Mouse (Mus musculus): ENCODE measurements at regions not wholly inside any gene's neighbourhood (a gene's known extent, or its start where the extent isn't known, plus 50 kb on each side); places are given as distances from the start of the nearest gene placed in this dataset.
"Not testable (repeated sequence)": the region's sequence is repeated elsewhere in the genome, so short reads cannot be mapped to it uniquely, and the experiment has no call there.

DNA sequence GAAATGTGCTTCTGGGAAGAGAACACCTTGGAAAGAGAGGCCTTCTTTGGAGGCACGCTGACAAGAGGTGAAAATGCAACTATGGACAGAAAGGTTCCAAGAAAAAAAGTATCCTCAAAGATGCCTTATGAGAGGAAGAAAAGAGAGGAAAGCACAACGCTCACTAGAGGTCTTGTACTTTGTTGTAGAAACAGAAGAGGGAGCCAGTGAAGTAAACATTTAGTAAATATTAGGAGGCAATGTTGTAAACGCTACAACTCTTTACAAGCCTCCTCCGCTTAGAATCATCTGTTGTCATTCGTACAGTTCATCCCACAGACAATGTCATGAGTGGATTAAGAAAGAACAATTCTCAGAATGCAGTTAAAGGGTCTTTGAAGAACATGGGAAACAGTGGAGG is 77.4 kb downstream of the Tfpi2 start:
- DNase-seq (ENCODE audit: low spot score): no peak

DNA sequence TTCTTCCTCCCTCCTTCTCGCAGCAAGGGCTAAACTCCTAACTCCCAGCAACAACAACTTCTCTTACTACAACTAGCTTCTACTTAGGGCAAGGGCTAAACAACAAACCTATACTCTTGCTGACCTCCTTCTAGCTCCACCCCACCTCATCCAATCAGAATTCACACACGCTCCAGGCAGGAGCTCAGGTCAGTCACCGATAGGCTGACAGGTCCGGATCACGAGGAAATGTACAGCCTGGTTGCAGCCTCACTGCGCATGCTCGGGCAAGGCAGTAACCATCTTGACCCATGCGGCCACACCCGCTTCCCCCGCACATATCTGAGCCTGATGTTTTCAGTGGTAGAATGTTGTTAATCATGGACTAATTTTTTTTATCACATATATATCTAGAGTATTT is 84.0 kb downstream of the Tfpi2 start:
- no peak for DNase-seq (ENCODE audit: low spot score)

DNA sequence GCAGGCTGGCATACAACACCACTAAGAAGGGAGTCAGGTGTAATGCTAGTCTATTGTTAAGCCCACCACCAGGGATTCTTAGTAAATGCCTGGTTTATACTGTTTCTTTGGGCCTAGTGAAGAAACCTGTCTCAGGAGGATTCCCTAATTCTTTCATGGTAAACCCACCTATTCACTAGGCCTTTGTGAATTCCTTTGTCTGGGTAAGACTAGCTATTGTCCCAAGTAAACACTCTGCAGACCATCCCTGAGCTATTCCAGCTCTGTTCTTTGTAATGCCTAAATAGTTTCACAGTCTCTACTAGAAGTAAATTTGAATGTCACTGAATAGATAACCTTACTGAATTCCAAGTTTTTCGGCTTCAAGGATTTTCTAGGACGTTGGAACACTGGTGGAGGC is 111.3 kb upstream of the Calcr start:
- DNase-seq (ENCODE audit: low spot score): not testable (repeated sequence)

DNA sequence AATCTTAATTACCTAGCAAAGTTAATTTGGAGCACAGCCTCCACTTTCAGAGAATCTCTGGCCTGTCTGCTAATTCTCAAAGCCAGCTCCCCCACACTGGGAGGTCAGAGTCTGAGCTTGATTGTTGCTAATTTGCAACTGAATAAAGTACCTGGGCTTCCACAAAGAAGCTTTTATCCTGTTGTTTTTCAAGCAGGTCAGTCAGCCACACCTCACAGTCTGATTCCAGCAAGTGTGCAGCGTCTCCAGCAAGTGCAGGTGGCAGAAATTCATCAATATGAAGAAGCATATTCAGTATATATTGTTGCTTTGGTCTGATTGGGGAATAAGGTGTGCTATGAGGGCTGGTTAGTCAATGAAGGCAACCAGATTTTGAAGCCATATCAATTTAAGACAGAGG is 110.3 kb upstream of the Calcr start:
- not testable (repeated sequence) for DNase-seq (ENCODE audit: low spot score)

DNA sequence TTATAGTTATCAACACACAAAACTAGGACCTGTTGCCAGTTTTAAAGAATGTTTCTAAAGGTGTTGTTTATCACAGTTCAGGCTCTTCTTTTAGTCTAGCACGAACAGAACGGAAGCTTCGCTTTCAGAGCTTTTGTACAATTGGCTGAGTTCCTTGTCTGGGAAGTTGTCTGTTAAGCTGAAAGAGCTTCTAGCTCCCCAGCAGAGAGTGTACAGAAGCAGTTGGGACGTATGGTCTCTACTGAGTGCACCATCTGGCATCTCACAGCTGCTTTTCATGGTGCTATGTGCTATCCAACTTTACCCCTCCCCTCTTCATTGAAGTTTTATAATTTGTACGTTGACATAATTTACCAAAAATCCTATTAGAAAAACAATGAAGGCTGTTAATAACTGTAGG is 96.5 kb upstream of the Calcr start:
- DNase-seq (ENCODE audit: low spot score): peak; percentile 32

DNA sequence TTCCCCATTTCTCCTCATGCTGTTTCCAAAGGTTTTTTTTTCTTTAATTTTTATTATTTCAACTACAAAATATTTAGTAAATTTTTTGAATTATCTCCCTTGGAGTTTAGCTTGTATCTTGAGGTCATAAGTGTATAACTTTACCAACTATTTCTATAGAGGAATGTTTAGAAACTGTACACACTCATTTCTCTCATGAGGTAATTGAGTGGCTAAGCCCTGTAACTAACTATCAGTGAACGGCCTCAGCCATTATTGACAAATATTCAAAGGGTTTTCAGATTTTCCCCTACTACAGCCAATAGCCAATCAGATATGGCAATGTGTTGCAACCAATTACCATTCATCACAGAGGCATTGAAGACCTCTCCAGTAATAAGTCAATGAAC is 96.1 kb upstream of the Calcr start:
- no peak for DNase-seq (ENCODE audit: low spot score)

DNA sequence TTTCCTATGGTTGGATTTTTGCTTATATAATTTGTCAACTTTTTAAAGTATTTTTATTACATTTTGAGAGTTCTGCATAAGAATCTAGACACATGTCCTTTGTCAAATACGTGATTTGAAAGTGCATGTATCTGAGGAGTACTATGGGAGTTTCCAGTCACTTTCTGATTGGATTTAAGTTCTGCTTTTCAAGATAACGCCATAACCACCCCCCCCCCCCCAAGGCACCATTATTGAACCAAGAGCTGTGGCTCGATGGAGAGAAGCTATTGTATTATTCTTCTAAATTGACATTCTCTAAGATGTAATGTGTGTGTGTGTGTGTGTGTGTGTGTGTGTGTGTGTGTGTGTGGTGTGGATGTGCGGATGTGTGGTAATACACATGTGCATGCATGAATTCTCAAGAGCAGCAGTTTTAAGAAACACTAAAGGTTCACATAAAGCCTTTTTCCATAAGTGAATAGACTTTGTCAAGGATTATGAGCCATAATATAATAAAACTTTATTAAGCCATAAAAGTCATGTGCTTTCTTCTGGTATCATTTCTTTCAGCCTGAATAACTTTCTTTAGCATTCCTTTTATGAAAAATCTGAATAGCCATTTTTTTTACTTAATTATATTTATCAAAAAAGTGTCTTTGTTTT is 95.5 kb upstream of the Calcr start:
- no peak for DNase-seq (ENCODE audit: low spot score)

DNA sequence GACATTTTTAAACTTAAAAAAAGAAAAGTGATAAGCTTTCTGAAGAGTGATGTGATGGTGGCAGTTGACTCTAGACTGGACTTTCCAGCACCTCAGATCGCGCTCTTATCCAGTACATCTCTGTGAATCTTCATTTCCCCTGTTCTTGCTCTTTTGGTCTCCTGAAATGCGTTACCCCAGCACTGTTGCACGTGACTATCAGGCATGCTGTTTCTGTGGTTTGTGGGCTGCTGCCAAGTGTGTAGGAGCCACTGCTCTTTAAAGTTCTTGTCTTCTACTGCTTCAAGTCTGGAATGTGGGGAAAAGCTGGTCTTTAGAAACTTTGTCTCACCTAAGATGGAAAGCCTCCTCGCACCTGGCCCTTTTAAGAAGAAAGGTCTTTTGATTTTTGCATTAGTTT is 85.6 kb upstream of the Calcr start:
- no peak for DNase-seq (ENCODE audit: low spot score)
